Mouse (Mus musculus) cerebellum, adult 2 months (tissue): Measurements from ENCODE around the gene Nt5c3. TPM values are rescaled to one million over a fixed set of nuclear protein-coding genes. Genes with fewer than 3 reads are reported as not detected.

Source experiments
- DNase-seq, 2 experiments: peaks; one replicate each; pipeline ENCODE4 v3.0.0; 2021
- H3K27ac ChIP-seq: fragments of 200-500 bp; 2 replicates; pipeline ENCODE4 v1.5.1; 2012; ENCODE audit warnings: low read length, control low read depth, inconsistent platforms; ENCODE audit not compliant: insufficient read depth
- H3K27me3 ChIP-seq: fragments of 200-500 bp; 2 replicates; pipeline ENCODE4 v1.6.1; 2012; ENCODE audit warnings: inconsistent platforms, mild to moderate bottlenecking, low read length, moderate library complexity; ENCODE audit not compliant: control insufficient read depth, insufficient read depth
- H3K4me1 ChIP-seq: fragments of 200-500 bp; 2 replicates; pipeline ENCODE4 v1.6.1; 2011; ENCODE audit warnings: low read length; ENCODE audit not compliant: control insufficient read depth, insufficient read depth
- H3K4me3 ChIP-seq: fragments of 200-500 bp; replicated peaks from 2 replicates; pipeline ENCODE3; 2011; ENCODE audit warnings: mild to moderate bottlenecking, low read depth, low read length, control low read depth; ENCODE audit not compliant: insufficient read depth
- CTCF ChIP-seq: fragments of 200-500 bp; IDR thresholded peaks from 2 replicates; pipeline ENCODE4 v1.5.1; 2011; ENCODE audit warnings: low read depth, mild to moderate bottlenecking, control low read depth, low read length, moderate library complexity, borderline replicate concordance; ENCODE audit not compliant: insufficient read depth
- POLR2A ChIP-seq: fragments of 200-500 bp; IDR thresholded peaks from 2 replicates; pipeline ENCODE4 v1.6.1; 2011; ENCODE audit warnings: low read length, control low read depth, borderline replicate concordance; ENCODE audit not compliant: insufficient read depth
- WGBS: fragments of 180-500 bp; shearing (Covaris S2); methylation state at CpG from one replicate; pipeline ENCODE4 v1.1.7; 2018; 5-methylcytosine and 5-hydroxymethylcytosine counted together
- polyA plus RNA-seq: library from polyadenylated mRNA; depleted of rRNA; stranded (reverse); fragments of >200 nt; gene quantifications from 2 replicates; pipeline ENCODE4 v1.2.3, GENCODE M21; 2012

Gene Nt5c3
- polyA plus RNA-seq, 1 experiment, result 47.7 TPM

DNA sequence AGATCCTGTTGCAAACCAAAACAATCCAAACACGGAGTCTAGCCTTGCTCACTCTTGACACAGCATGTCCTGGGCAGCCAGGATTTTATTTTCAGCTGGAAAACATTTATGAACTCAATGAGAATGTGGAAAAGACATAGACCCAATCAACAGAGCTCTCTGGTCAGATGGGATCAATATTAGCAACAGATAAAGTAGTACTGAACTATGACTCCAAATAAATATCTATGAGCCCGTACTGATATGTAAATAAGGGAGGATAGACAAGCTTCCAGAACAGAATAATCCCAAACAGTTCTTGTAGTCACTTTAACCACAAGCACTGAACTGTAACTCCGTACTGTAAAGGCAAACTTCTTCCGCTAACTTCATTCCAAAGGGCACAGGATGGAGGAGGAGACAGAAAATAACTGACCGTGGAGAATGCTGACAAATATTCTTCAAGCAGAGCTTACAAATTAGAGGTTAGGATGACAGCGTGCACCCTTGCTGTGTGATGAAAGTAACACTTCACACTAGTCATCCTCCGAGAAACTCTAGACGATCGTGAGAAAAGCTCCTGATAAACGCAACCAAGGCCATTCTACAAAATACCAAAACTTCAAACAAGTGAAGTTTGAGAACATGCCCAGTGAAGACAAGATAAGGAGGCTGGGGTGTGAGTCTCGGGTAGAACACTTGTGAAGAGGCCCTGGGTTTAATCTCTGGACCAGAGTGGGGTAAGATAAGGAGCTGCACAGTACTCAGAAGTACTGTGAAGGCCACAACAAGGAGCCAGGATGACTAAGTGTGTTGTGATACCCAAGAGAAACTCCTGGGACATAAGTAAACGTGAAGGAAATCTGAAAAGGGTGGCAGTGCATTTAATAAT, 3.3 kb downstream of the Nt5c3 start:
- no peaks in the 10 kb centered on the region; the same call in 1 of the 2 replicates for H3K4me1 ChIP-seq
- no peak for TF ChIP-seq POLR2A
- no peak for TF ChIP-seq CTCF
- no peak overlapping the region for H3K27ac ChIP-seq
- WGBS, result 70% methylated on average over 12 of the region's 12 CpGs
- no peak overlapping the region for H3K4me3 ChIP-seq
- DNase-seq, result no peak
- H3K27me3 ChIP-seq, result no peaks in the 10 kb centered on the region

- no peak for DNase-seq
- WGBS, result 86% methylated on average over 7 of the region's 7 CpGs
- no peak overlapping the region for H3K4me3 ChIP-seq
- H3K27me3 ChIP-seq, result no peaks in the 10 kb centered on the region
- TF ChIP-seq CTCF, result no peak
- TF ChIP-seq POLR2A, result no peak
- H3K4me1 ChIP-seq, result no peaks in the 10 kb centered on the region; the same call in 1 of the 2 replicates
- no peak overlapping the region for H3K27ac ChIP-seq
These were observed 4.2 kb downstream of the Nt5c3 start for GRCm38 (mm10) chr6:56919330-56920044.

GRCm38 (mm10) chr6:56917578-56918368, 6.0 kb downstream of the Nt5c3 start:
- DNase-seq, result no peak
- TF ChIP-seq POLR2A, result no peak
- TF ChIP-seq CTCF, result no peak
- H3K27me3 ChIP-seq, result no peaks in the 10 kb centered on the region
- no peaks in the 10 kb centered on the region; the same call in 1 of the 2 replicates for H3K4me1 ChIP-seq
- 82% methylated on average over 12 of the region's 12 CpGs for WGBS
- no peak overlapping the region for H3K27ac ChIP-seq
- no peak overlapping the region for H3K4me3 ChIP-seq

DNA sequence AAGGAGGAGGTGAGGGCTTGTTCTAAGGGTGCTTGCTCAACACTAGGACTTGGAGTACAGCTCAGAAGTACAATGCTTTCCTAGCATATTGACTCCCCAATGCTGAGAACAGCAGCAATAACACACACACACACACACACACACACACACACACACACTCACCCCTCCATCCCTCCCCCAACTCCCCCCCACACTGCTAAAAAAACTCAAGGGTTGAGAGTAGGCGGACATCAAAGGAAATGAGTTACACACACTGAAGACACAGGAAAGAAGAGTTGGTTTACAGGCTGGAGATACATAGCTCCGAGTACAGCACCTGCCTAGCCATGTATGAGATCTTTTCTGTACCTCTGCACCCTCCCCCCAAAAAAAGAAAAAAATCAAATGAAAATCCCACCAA, 7.5 kb downstream of the Nt5c3 start:
- Histone ChIP-seq H3K4me3 (no peak overlapping the region), H3K27ac (no peak overlapping the region), H3K27me3 (no peaks in the 10 kb centered on the region), H3K4me1 (no peaks in the 10 kb centered on the region)
- WGBS, result 91% methylated on average over 2 of the region's 2 CpGs
- DNase-seq, result no peak
- no peak for TF ChIP-seq CTCF

DNA sequence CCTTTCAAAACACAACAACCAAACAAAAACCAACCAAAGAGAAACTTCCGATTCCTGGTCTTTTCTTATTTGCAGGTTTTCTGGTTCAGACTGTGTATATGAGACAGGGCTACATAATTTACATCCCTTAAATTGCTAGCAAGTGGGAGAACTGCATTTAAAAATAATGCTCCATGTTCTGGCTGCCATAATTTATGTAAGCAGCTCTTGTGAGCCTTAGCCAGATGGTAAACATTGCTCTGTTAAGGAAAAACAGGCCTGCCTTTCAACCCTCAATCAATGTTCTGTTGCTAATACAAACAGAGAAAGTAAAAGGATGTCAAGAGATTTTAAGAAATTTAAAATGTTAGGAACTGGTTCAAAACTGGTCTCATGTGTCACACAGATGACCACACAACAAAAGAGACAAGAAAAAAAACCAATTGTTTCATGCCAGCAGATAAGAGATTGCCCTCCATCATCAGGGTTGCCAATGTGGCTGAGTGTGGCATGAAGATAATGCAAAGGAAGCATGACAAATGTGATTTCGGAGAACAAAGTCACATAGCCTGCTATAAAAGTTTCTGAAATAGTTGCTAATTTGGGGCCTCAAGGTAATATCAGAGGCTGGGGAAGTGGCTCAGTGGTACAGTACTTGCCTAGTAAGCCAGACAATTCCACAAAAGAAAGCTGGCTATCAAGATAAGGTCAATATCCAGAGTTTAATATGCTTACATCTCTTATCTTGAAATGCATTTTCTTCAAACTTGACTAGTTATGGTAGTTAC, 10.5 kb downstream of the Nt5c3 start:
- Histone ChIP-seq H3K27me3 (no peaks in the 10 kb centered on the region), H3K4me1 (no peaks in the 10 kb centered on the region), H3K27ac (no peak overlapping the region), H3K4me3 (no peak overlapping the region)
- no peak for TF ChIP-seq POLR2A
- TF ChIP-seq CTCF, result no peak
- DNase-seq, result no peak
- 91% methylated on average over 2 of the region's 2 CpGs for WGBS

DNA sequence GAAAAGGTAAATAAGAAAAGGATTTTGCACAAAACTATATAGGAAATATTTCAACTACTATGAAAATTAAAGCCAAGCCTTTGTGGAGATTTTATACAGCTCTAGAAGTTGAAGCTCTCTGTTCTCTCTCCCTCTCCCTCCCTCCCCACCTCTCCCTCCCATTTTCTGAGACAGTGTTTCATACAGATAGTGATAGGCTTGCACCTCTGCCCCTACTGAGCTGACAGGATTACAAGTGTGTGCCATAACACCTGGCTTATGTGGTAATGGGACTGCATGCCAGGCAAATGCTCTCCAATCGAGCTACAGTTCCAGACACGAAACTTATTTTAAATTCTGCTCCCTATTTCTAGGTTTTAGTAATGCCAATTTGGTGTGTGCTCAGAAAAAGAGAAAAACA, 12.8 kb downstream of the Nt5c3 start:
- DNase-seq, result no peak
- TF ChIP-seq CTCF (no peak), POLR2A (no peak)

GRCm38 (mm10) chr6:56908912-56909311, 14.8 kb downstream of the Nt5c3 start:
- peak; percentile 40 to 43 for DNase-seq
- Histone ChIP-seq H3K27ac (no peak overlapping the region), H3K4me3 (no peak overlapping the region), H3K4me1 (0 out of 2 replicates have a peak, but pooled peaks cover under 1% of the 10 kb centered on the region), H3K27me3 (no peaks in the 10 kb centered on the region)
- WGBS, result 13% methylated on average over 4 of the region's 4 CpGs
- no peak for TF ChIP-seq POLR2A
- TF ChIP-seq CTCF, result peak; percentile 64

More for the DNA sequence above, 12.8 kb downstream of the Nt5c3 start:
- H3K4me3 ChIP-seq, result no peak overlapping the region
- no peaks in the 10 kb centered on the region for H3K4me1 ChIP-seq
- no peak overlapping the region for H3K27ac ChIP-seq
- 74% methylated on average over 2 of the region's 2 CpGs for WGBS
- H3K27me3 ChIP-seq, result no peaks in the 10 kb centered on the region
